Mouse (Mus musculus): ENCODE measurements around the gene Lbhd2. TPM values are rescaled to one million over a fixed set of nuclear protein-coding genes. Genes with fewer than 3 reads are reported as not detected.

The Lbhd2 gene
- polyA plus RNA-seq (2021; fragmentation: Nextera tagmentation) = 42.9 and 56.3 TPM in 2 replicates
- long read RNA-seq, experiment 1, transcript Lbhd2-201 (4 exons, 670 nt) = major isoform, 12 of 29 reads
- long read RNA-seq, experiment 1, partial matches to known transcripts = 6 of 29 reads
- long read RNA-seq, experiment 1, other reads (novel, unspliced or antisense) = 11 of 29 reads
- long read RNA-seq, experiment 2, partial matches to known transcripts = 1 of 3 reads
- long read RNA-seq, experiment 2, other reads (novel, unspliced or antisense) = 0 of 3 reads

GRCm38 (mm10) chr12:111406622-111407021 is at the start of gene Lbhd2:
Gene Lbhd2 (plus strand): TSS chr12:111406809.

DNA sequence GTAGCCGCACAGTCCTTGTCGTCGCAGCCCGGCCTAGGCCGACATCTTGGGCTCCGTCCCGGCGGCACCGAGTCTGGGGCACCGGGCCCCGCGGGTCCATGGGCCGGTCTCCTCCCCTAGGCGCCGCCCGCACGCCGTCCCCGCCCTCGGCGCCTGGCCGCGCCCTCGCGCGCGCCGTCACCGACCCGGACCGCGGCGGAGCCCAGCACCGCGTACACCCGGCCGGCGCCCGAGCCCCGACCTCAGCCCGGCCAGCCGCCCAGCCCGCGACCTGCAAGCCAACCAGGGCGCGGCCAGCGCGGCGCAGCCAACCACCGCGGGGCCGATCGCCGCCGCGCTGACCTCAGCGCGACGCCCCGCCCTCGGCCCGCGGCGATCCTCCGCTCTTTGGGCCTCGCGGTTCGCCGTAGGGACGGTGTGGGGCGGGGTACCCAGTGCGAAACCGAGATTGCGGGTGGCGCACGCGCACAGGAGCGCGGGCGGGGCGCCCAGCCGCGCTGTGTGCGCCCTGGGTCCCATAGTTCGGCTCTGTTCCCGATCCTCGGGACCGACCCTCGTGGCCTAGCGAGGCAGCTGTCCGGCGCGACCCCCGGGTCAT is 29.1 kb upstream of the Lbhd2 start, which contains the start of gene Cdc42bpb:
Gene Cdc42bpb, minus strand, starts transcription at position 343 of the 598 bp plus-strand sequence.

DNA sequence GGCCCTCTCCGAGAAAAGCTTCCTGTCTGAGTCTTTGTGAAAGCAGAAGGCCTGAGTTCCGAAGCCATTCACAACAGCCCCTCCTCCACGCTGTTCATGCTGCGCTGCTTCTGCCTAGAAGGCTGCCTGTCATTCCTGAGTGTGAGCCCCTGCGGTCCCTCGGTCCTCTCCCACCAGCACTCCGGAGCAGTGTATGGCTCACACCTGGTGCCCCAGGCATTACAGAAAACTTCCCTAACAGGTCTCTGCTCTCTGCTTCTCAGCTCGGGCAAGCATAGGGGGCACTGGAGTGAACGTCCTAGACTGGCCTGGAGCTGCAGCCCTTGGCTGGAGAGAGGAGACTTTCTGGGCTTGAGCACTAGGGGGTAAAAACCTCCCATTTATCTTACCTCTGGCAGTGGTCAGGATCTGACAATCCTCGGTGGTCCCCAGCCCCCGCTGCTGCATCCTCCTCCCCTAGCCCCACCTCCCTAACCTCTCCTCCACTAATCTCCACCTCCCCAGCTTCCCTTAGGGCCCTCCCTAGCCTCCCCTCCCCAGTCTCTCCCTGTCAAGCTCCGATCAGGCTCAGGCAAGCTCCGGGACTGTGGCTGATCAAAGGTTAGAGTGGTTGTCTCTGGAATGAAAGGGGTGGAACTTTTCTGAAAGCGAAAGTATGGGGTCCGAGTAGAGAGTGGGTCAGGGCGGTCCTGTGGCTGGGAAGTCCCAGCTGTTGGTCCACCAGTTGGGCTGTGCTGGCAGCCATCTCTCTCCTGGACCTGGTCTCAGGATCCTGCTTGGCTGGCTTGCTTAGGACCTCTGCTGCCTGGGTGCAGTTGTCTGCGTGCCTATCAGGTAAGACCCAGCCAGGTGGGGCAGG is 10.5 kb downstream of the Lbhd2 start, which contains the start of gene Exoc3l4:
Gene Exoc3l4, plus strand, starts transcription at position 97 of the 859 bp plus-strand sequence.

GRCm38 (mm10) chr12:111442309-111443010 is 35.9 kb downstream of the Lbhd2 start, which contains the start of gene Tnfaip2:
Gene Tnfaip2 (plus strand): TSS chr12:111442469.

Other genes starting within 250 kb of the Lbhd2 start
- 5.7 and 5.9 TPM in 2 replicates for gene Traf3, start 240.4 kb upstream of the Lbhd2 start, polyA plus RNA-seq (2021; fragmentation: Nextera tagmentation)
- not detected in 2 replicates for gene 4930595D18Rik, start 222.3 kb upstream of the Lbhd2 start, polyA plus RNA-seq (2021; fragmentation: Nextera tagmentation)
- 12.6 and 23.2 TPM in 2 replicates for gene Amn, start 135.7 kb upstream of the Lbhd2 start, polyA plus RNA-seq (2021; fragmentation: Nextera tagmentation)
- gene Cdc42bpb, start 29.1 kb upstream of the Lbhd2 start, polyA plus RNA-seq (2021; fragmentation: Nextera tagmentation) = 22.0 and 23.9 TPM in 2 replicates
- gene Exoc3l4, start 10.2 kb downstream of the Lbhd2 start, polyA plus RNA-seq (2021; fragmentation: Nextera tagmentation) = 2.6 and 3.6 TPM in 2 replicates
- gene Tnfaip2, start 35.7 kb downstream of the Lbhd2 start, polyA plus RNA-seq (2021; fragmentation: Nextera tagmentation) = 2.5 and 3.5 TPM in 2 replicates
- 3.0 and 4.5 TPM in 2 replicates for gene Gm266, start 79.0 kb downstream of the Lbhd2 start, polyA plus RNA-seq (2021; fragmentation: Nextera tagmentation)
- gene Eif5, start 131.2 kb downstream of the Lbhd2 start, polyA plus RNA-seq (2021; fragmentation: Nextera tagmentation) = 397 and 486 TPM in 2 replicates
- gene Mark3, start 167.7 kb downstream of the Lbhd2 start, polyA plus RNA-seq (2021; fragmentation: Nextera tagmentation) = 11.7 and 12.7 TPM in 2 replicates

All from layer of hippocampus, adult 6 months (tissue).